Mouse (Mus musculus) midbrain, embryonic 16.5 days (tissue): Measurements from ENCODE around the gene Fam57b. TPM values are rescaled to one million over a fixed set of nuclear protein-coding genes. Genes with fewer than 3 reads are reported as not detected.

Experiments
- ATAC-seq: fragments of 200-750 bp; cut with Nextera tagmentation; 2 replicates; pipeline ENCODE4 v1.8.0; 2017; ENCODE audit warnings: moderate TSS enrichment
- H3K27ac ChIP-seq: fragments of 300-500 bp; sonication (generic); 2 replicates; pipeline ENCODE4 v1.5.1; 2014; ENCODE audit warnings: mild to moderate bottlenecking, low read length, mixed read lengths
- H3K27me3 ChIP-seq: fragments of 300-500 bp; sonication (generic); 2 replicates; pipeline ENCODE4 v1.6.1; 2014; ENCODE audit warnings: low read depth, low read length, mixed read lengths; ENCODE audit not compliant: control insufficient read depth, insufficient read depth
- H3K36me3 ChIP-seq: fragments of 300-500 bp; sonication (generic); 2 replicates; pipeline ENCODE4 v1.6.1; 2014; ENCODE audit warnings: mild to moderate bottlenecking, low read length, moderate library complexity, mixed read lengths; ENCODE audit not compliant: control insufficient read depth, insufficient read depth
- H3K4me1 ChIP-seq: fragments of 300-500 bp; sonication (generic); 2 replicates; pipeline ENCODE4 v1.6.1; 2014; ENCODE audit warnings: mild to moderate bottlenecking, low read length, mixed read lengths; ENCODE audit not compliant: control insufficient read depth, insufficient read depth
- H3K4me2 ChIP-seq: fragments of 300-500 bp; sonication (generic); 2 replicates; pipeline ENCODE4 v1.6.1; 2014; ENCODE audit warnings: mild to moderate bottlenecking, low read length, mixed read lengths
- H3K4me3 ChIP-seq: fragments of 300-500 bp; sonication (generic); 2 replicates; pipeline ENCODE4 v1.5.1; 2014; ENCODE audit warnings: low read depth, mild to moderate bottlenecking, low read length, moderate library complexity, mixed read lengths
- H3K9ac ChIP-seq: fragments of 300-500 bp; sonication (generic); 2 replicates; pipeline ENCODE4 v1.6.1; 2014; ENCODE audit warnings: low read depth, low read length, mixed read lengths
- H3K9me3 ChIP-seq: fragments of 300-500 bp; sonication (generic); replicated peaks from 2 replicates; pipeline ENCODE4 v1.6.1; 2014; ENCODE audit warnings: mild to moderate bottlenecking, low read length, mixed read lengths; ENCODE audit not compliant: control insufficient read depth, poor library complexity, severe bottlenecking
- WGBS: fragments of 180-500 bp; shearing (Covaris S2); extraction: QIAGEN DNeasy Blood & Tissue Kit; methylation state at CpG from one replicate; pipeline ENCODE4 v1.1.7; 2014; 5-methylcytosine and 5-hydroxymethylcytosine counted together
- polyA plus RNA-seq: library from polyadenylated mRNA; unstranded; fragments of >200 nt; fragmentation: Nextera tagmentation; extraction: Ambion mirVana; gene quantifications from 2 replicates; pipeline ENCODE4 v1.2.1, GENCODE M21; 2015

Fam57b gene
- polyA plus RNA-seq, 1 experiment from 2014 or later: 61.1 TPM

DNA sequence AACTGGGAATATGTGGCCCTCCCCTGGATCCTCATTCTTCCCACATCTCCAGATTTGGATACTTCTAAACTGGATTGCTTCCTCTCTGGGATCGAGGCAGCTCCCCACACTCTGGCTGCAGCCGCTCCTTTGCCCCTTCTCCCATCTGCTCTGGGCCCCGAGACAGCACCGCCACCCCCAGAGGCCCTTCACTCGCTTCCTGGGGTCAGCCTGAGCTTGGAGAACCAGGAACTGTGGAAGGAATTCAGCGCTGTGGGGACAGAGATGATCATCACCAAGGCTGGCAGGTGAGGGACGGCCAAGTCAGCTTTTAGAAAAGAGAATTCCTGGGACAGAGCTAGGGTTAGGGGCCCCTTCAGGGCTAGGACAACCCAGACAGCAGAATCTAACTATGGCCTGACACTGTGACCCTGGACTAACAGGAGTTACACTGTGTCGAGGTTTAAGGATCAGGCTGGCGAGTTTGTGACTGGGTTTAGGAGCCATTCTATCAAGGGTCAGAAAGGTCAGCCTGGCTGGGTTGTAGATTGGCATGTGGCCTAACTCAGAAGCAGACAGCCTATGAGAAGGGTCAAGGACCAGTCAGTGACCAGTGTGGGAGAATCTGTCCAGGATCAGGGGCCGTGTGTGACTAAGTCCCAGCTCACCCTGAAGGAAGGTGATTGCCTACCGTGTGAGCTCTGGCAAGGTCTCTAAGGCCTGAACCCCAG, 15.7 kb upstream of the Fam57b start:
- no peak for ATAC-seq
- Histone ChIP-seq H3K9ac (peak overlapping the region; percentile 69; the same call in 1 of the 2 replicates), H3K4me3 (no peak overlapping the region), H3K27ac (no peak overlapping the region), H3K36me3 (peaks cover 19% of the 10 kb centered on the region), H3K4me1 (peaks cover 26% of the 10 kb centered on the region), H3K27me3 (no peaks in the 10 kb centered on the region), H3K4me2 (peak overlapping the region; percentile 73; the same call in 1 of the 2 replicates), H3K9me3 (no peaks in the 10 kb centered on the region)
- 40% methylated on average over 11 of the region's 11 CpGs for WGBS

DNA sequence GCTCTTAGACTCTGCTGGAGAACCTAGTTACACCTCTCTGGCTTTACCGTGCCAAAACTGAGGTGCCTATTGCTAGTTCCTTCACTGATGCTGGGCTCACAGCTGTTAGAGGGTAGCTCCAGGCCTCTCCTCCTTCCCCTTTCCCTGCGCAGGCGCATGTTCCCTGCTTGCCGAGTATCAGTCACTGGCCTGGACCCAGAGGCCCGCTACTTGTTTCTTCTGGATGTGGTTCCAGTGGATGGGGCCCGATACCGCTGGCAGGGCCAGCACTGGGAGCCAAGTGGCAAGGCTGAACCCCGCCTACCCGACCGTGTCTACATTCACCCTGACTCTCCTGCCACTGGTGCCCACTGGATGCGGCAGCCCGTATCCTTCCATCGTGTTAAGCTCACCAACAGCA, 14.8 kb upstream of the Fam57b start:
- no peak for ATAC-seq
- WGBS: 87% methylated on average over 13 of the region's 13 CpGs
- H3K27me3 ChIP-seq: no peaks in the 10 kb centered on the region
- no peak overlapping the region for H3K27ac ChIP-seq
- H3K4me1 ChIP-seq: peaks cover 19% of the 10 kb centered on the region
- H3K9me3 ChIP-seq: no peaks in the 10 kb centered on the region
- peaks cover 28% of the 10 kb centered on the region for H3K36me3 ChIP-seq
- H3K4me2 ChIP-seq: no peak overlapping the region
- H3K4me3 ChIP-seq: no peak overlapping the region
- no peak overlapping the region for H3K9ac ChIP-seq

DNA sequence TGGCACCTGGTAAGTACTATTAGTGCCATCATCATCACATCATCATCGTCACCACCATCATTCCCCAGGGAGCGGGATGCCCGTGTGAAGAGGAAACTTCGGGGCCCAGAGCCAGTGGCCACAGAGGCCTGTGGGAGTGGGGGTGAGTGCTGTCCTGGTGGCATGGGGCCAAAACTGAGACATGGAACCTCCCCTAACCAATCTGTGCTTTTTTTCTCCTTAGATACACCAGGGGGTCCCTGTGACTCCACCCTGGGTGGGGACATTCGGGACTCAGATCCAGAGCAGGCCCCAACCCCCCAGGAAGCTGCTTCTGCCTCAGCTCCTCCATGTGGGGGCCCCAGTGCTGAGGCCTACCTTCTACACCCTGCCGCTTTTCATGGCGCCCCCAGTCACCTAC, 13.0 kb upstream of the Fam57b start:
- peaks cover 43% of the 10 kb centered on the region for H3K36me3 ChIP-seq
- 91% methylated on average over 7 of the region's 7 CpGs for WGBS

DNA sequence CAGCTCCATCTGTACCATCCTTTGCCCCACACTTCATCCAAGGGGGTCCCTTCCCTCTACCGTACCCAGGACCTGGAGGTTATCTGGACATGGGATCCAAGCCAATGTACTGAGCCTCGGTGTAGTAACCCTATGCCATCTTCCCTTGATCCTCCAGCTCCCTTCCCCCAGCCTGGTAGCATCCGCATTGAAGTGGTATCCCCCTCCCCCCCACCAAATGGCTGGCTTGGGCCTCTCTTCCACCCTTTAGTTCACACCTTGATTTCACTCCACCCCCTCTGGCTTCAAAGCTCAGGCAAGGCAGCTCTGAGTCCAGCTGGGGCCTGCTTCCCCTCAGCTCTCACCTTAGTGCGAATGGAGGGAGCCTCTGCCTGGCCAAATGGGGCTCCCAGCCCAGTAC, 12.4 kb upstream of the Fam57b start:
- 90% methylated on average over 4 of the region's 4 CpGs for WGBS
- H3K4me1 ChIP-seq: peaks cover 6% of the 10 kb centered on the region
- no peak overlapping the region for H3K27ac ChIP-seq
- no peak overlapping the region for H3K9ac ChIP-seq
- no peaks in the 10 kb centered on the region for H3K27me3 ChIP-seq
- H3K4me2 ChIP-seq: no peak overlapping the region
- H3K4me3 ChIP-seq: no peak overlapping the region
- no peak for ATAC-seq
- H3K36me3 ChIP-seq: peaks cover 44% of the 10 kb centered on the region
- no peaks in the 10 kb centered on the region for H3K9me3 ChIP-seq

More for the DNA sequence above, 13.0 kb upstream of the Fam57b start:
- no peaks in the 10 kb centered on the region for H3K9me3 ChIP-seq
- no peaks in the 10 kb centered on the region for H3K27me3 ChIP-seq
- no peak overlapping the region for H3K9ac ChIP-seq
- no peak overlapping the region for H3K4me2 ChIP-seq
- no peak overlapping the region for H3K27ac ChIP-seq
- peaks cover 12% of the 10 kb centered on the region for H3K4me1 ChIP-seq
- no peak overlapping the region for H3K4me3 ChIP-seq
- no peak for ATAC-seq

DNA sequence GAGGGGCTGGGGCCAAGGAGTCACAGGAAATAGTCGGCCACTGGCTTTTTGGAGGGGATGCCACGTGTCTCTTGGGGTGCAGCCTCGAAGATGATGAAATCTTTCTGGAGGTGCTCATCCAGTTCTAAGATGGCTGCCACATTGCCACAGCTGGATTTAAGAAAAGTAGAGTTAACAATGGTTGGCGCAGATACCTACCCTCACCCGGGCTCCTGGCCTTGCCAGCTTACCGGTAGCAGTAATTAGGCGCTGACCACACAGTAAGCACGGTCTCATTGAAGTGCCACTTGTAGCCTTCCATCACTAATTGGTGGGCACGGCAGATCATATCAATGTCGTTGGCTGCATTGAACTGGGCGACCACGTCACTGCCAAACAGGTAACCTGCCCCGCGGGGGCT, 11.3 kb upstream of the Fam57b start:
- WGBS: 93% methylated on average over 14 of the region's 14 CpGs
- peaks cover 44% of the 10 kb centered on the region for H3K36me3 ChIP-seq
- H3K27me3 ChIP-seq: no peaks in the 10 kb centered on the region

DNA sequence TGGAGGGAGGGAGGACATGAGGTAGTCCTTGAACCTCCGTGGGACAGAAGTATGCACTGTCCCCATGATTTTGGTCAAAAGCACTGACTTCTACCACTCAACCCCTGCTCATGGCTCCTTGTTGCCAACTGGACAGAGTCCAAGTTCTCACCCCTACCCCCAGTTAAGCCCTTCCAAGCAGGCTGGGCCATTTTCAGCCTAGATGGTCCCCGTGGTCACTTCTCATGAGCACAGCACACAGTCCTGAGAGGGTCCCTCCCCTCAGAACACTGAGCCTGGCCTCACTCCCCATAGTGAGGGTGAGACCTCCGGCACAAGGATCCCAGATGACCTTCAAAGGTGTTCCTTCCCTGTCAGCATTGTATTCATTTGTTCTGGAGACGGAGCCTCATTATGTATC, 8.3 kb upstream of the Fam57b start:
- ATAC-seq: no peak
- Histone ChIP-seq H3K27me3 (no peaks in the 10 kb centered on the region), H3K4me1 (peaks cover 17% of the 10 kb centered on the region), H3K27ac (no peak overlapping the region), H3K4me3 (no peak overlapping the region), H3K4me2 (no peak overlapping the region), H3K9ac (no peak overlapping the region), H3K9me3 (no peaks in the 10 kb centered on the region), H3K36me3 (peaks cover 43% of the 10 kb centered on the region)
- 88% methylated on average over 4 of the region's 4 CpGs for WGBS

More for the DNA sequence above, 11.3 kb upstream of the Fam57b start:
- Histone ChIP-seq H3K4me1 (peaks cover 9% of the 10 kb centered on the region), H3K4me2 (no peak overlapping the region), H3K9me3 (no peaks in the 10 kb centered on the region), H3K27ac (no peak overlapping the region), H3K4me3 (no peak overlapping the region), H3K9ac (no peak overlapping the region)
- ATAC-seq: no peak

DNA sequence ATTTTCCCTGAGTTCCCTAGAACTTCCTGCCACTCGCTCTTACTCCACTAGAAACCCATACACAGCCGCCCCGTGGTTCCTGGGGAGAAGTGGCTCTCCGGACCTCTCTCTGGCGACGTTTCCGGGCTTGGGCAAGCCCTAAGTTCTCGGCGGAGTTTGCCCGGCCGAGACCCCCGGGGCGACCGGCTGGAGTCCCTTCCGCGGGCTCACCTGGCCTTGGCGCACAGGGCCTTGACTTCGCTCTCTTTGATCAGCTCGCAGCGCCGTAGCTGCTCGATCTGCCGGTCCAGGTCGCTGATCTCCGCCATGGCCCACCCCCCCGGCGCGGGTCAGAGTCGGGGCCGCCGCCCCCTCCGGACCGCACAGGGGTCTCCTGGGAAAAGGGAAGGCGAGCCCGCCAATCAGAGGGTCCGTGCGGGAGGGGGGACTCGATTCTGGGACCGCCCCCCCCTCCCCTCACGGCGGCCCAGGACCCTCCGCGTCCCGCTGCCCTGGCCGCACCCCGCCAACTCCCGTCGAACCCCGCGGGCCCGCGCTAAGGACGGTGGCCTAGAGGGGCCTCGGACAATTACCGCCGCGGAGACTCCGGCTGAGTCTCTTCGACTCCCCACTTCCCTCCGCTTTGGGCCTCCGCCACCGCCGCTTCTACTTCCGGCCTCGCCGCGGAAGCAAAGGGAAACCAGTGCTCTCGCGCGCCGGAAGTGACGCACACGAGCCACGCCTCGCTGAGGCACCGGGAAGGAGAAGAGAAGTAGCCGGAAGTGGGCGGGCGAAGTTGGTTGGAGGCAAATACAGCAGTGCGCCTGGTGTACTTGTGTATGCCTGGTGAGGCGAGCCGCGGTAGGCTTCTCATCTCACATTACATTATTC, 5.4 kb upstream of the Fam57b start, which contains the start of gene Ppp4c:
Gene Ppp4c (minus strand): TSS at position 646 of the 870 bp plus-strand sequence.
- ATAC-seq: peak; percentile 93
- peak within 1 kb of the TSS; percentile 67 for H3K4me3 ChIP-seq
- peak within 1 kb of the TSS; percentile 85 for H3K9ac ChIP-seq
- H3K4me2 ChIP-seq: peak within 1 kb of the TSS; percentile 88
- H3K27ac ChIP-seq: peak within 1 kb of the TSS; percentile 87
- peaks cover 21% of the 10 kb centered on the region for H3K4me1 ChIP-seq
- H3K36me3 ChIP-seq: peaks cover 31% of the 10 kb centered on the region
- no peaks in the 10 kb centered on the region for H3K27me3 ChIP-seq
- WGBS: under 1% methylated on average over 67 of the region's 83 CpGs
- H3K9me3 ChIP-seq: no peaks in the 10 kb centered on the region

DNA sequence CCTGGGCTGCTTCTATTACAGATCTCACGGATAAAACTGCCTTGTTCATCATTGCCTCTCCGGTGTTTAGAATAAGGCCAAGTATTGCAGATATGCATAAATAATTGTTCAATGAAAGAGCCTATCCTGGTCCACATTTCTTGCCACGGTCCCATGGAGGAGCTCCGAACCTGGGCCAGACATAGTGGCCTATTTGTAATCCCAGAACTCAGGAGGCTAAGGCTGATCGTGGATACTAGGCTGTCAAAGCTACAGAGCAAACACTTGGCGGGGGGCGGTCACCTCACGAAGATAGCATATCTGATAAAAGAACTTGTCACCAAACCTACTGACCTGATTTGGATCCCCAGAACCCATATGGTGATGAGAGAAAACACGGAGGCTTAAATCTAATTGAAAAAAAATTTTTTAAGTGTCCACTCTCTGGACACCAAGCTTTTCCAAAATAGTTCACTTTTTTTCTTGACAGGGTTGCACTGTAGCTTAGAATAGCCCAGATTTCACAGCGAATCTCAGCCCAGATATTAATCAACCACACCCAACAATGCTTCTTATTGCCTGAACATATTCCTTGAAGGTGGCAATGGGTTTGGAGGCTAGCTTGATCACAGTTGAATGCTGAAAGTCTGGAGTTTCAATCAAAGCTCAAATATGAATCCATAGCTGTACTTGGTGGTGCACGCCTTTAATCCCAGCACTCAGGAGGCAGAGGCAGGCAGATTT, 4.6 kb upstream of the Fam57b start:
- no peaks in the 10 kb centered on the region for H3K9me3 ChIP-seq

More for the DNA sequence above, 4.6 kb upstream of the Fam57b start:
- Histone ChIP-seq H3K4me3 (peak overlapping the region; percentile 67), H3K4me1 (peaks cover 29% of the 10 kb centered on the region), H3K27ac (peak overlapping the region; percentile 87), H3K9ac (peak overlapping the region; percentile 71), H3K36me3 (peaks cover 23% of the 10 kb centered on the region), H3K4me2 (peak overlapping the region; percentile 83), H3K27me3 (no peaks in the 10 kb centered on the region)
- 29% methylated on average over 11 of the region's 11 CpGs for WGBS
- ATAC-seq: peak; percentile 40
